Mouse (Mus musculus): ENCODE measurements around the gene Tmem63a. TPM values are rescaled to one million over a fixed set of nuclear protein-coding genes. Genes with fewer than 3 reads are reported as not detected.

Gene Tmem63a
- polyA plus RNA-seq, 1 experiment, result 42.5 TPM

GRCm38 (mm10) chr1:180904039-180904814 is 37.9 kb upstream of the Tmem63a start, which contains the start of gene Pycr2:
Pycr2 (plus strand) TSS chr1:180904293.
- DNase-seq (ENCODE audit: low read depth in 1 of 2, low spot score in 2 of 2), result peak; percentile 80 to 92
- TF ChIP-seq CTCF (IDR thresholded peaks at IDR 0.05; ENCODE audit: extremely low read depth, insufficient read depth, insufficient read length, insufficient replicate concordance) (no peak), POLR2A (IDR thresholded peaks at IDR 0.05; ENCODE audit: low read depth, low read length) (peak; percentile 60)
- Histone ChIP-seq H3K27me3 (ENCODE audit: control insufficient read depth, insufficient read depth, low read length) (no peaks in the 10 kb centered on the region), H3K4me1 (ENCODE audit: control insufficient read depth, insufficient read depth, insufficient read length) (peaks cover 6% of the 10 kb centered on the region; the same call in 1 of the 2 replicates), H3K4me3 (ENCODE audit: extremely low read depth, insufficient read depth, insufficient read length) (peak within 1 kb of the TSS; percentile 87), H3K27ac (ENCODE audit: insufficient read depth, low read length) (peak within 1 kb of the TSS; percentile 74), H3K36me3 (ENCODE audit: control insufficient read depth, insufficient read depth, low read length) (peaks cover 18% of the 10 kb centered on the region)
- WGBS, result under 1% methylated on average over 52 of the region's 52 CpGs

GRCm38 (mm10) chr1:180904815-180905080 is 37.4 kb upstream of the Tmem63a start:
- no peaks in the 10 kb centered on the region for H3K27me3 ChIP-seq (ENCODE audit: control insufficient read depth, insufficient read depth, low read length)
- no peak for DNase-seq (ENCODE audit: low read depth in 1 of 2, low spot score in 2 of 2)
- H3K36me3 ChIP-seq (ENCODE audit: control insufficient read depth, insufficient read depth, low read length), result peaks cover 18% of the 10 kb centered on the region
- H3K27ac ChIP-seq (ENCODE audit: insufficient read depth, low read length), result peak overlapping the region; percentile 44
- peaks cover 6% of the 10 kb centered on the region; the same call in 1 of the 2 replicates for H3K4me1 ChIP-seq (ENCODE audit: control insufficient read depth, insufficient read depth, insufficient read length)
- WGBS, result 1% methylated on average over 5 of the region's 5 CpGs
- peak overlapping the region; percentile 87 for H3K4me3 ChIP-seq (ENCODE audit: extremely low read depth, insufficient read depth, insufficient read length)
- no peak for TF ChIP-seq CTCF (IDR thresholded peaks at IDR 0.05; ENCODE audit: extremely low read depth, insufficient read depth, insufficient read length, insufficient replicate concordance)
- no peak for TF ChIP-seq POLR2A (IDR thresholded peaks at IDR 0.05; ENCODE audit: low read depth, low read length)

- TF ChIP-seq POLR2A (IDR thresholded peaks at IDR 0.05; ENCODE audit: low read depth, low read length) (no peak), CTCF (IDR thresholded peaks at IDR 0.05; ENCODE audit: extremely low read depth, insufficient read depth, insufficient read length, insufficient replicate concordance) (no peak)
- 71% methylated on average over 6 of the region's 6 CpGs for WGBS
- Histone ChIP-seq H3K36me3 (ENCODE audit: control insufficient read depth, insufficient read depth, low read length) (peaks cover 18% of the 10 kb centered on the region), H3K27me3 (ENCODE audit: control insufficient read depth, insufficient read depth, low read length) (no peaks in the 10 kb centered on the region), H3K4me3 (ENCODE audit: extremely low read depth, insufficient read depth, insufficient read length) (no peak overlapping the region), H3K27ac (ENCODE audit: insufficient read depth, low read length) (no peak overlapping the region), H3K4me1 (ENCODE audit: control insufficient read depth, insufficient read depth, insufficient read length) (peaks cover 6% of the 10 kb centered on the region; the same call in 1 of the 2 replicates)
- DNase-seq (ENCODE audit: low read depth in 1 of 2, low spot score in 2 of 2), result no peak
These were observed 36.8 kb upstream of the Tmem63a start for GRCm38 (mm10) chr1:180905307-180905706.

- WGBS, result 95% methylated on average over 17 of the region's 17 CpGs
- Histone ChIP-seq H3K4me1 (ENCODE audit: control insufficient read depth, insufficient read depth, insufficient read length) (peaks cover 6% of the 10 kb centered on the region; the same call in 1 of the 2 replicates), H3K27ac (ENCODE audit: insufficient read depth, low read length) (no peak overlapping the region; the same call in 1 of the 2 replicates), H3K4me3 (ENCODE audit: extremely low read depth, insufficient read depth, insufficient read length) (no peak overlapping the region), H3K27me3 (ENCODE audit: control insufficient read depth, insufficient read depth, low read length) (no peaks in the 10 kb centered on the region), H3K36me3 (ENCODE audit: control insufficient read depth, insufficient read depth, low read length) (peaks cover 18% of the 10 kb centered on the region)
- DNase-seq (ENCODE audit: low read depth in 1 of 2, low spot score in 2 of 2), result no peak
- TF ChIP-seq CTCF (IDR thresholded peaks at IDR 0.05; ENCODE audit: extremely low read depth, insufficient read depth, insufficient read length, insufficient replicate concordance), result no peak
- no peak for TF ChIP-seq POLR2A (IDR thresholded peaks at IDR 0.05; ENCODE audit: low read depth, low read length)
These were observed 36.3 kb upstream of the Tmem63a start for GRCm38 (mm10) chr1:180905876-180906275.

GRCm38 (mm10) chr1:180906461-180907147 is 35.5 kb upstream of the Tmem63a start:
- WGBS, result 88% methylated on average over 24 of the region's 24 CpGs
- Histone ChIP-seq H3K4me3 (ENCODE audit: extremely low read depth, insufficient read depth, insufficient read length) (no peak overlapping the region), H3K27ac (ENCODE audit: insufficient read depth, low read length) (peak overlapping the region; percentile 31; the same call in 1 of the 2 replicates), H3K4me1 (ENCODE audit: control insufficient read depth, insufficient read depth, insufficient read length) (peaks cover 6% of the 10 kb centered on the region; the same call in 1 of the 2 replicates), H3K27me3 (ENCODE audit: control insufficient read depth, insufficient read depth, low read length) (no peaks in the 10 kb centered on the region), H3K36me3 (ENCODE audit: control insufficient read depth, insufficient read depth, low read length) (peaks cover 18% of the 10 kb centered on the region)
- no peak for DNase-seq (ENCODE audit: low read depth in 1 of 2, low spot score in 2 of 2)
- TF ChIP-seq POLR2A (IDR thresholded peaks at IDR 0.05; ENCODE audit: low read depth, low read length), result no peak
- TF ChIP-seq CTCF (IDR thresholded peaks at IDR 0.05; ENCODE audit: extremely low read depth, insufficient read depth, insufficient read length, insufficient replicate concordance), result no peak

GRCm38 (mm10) chr1:180911138-180911537 is 31.0 kb upstream of the Tmem63a start:
- Histone ChIP-seq H3K27ac (ENCODE audit: insufficient read depth, low read length) (no peak overlapping the region), H3K4me1 (ENCODE audit: control insufficient read depth, insufficient read depth, insufficient read length) (peaks cover 11% of the 10 kb centered on the region; the same call in 1 of the 2 replicates), H3K4me3 (ENCODE audit: extremely low read depth, insufficient read depth, insufficient read length) (no peak overlapping the region), H3K36me3 (ENCODE audit: control insufficient read depth, insufficient read depth, low read length) (peaks cover 15% of the 10 kb centered on the region), H3K27me3 (ENCODE audit: control insufficient read depth, insufficient read depth, low read length) (no peaks in the 10 kb centered on the region)
- TF ChIP-seq CTCF (IDR thresholded peaks at IDR 0.05; ENCODE audit: extremely low read depth, insufficient read depth, insufficient read length, insufficient replicate concordance), result no peak
- no peak for TF ChIP-seq POLR2A (IDR thresholded peaks at IDR 0.05; ENCODE audit: low read depth, low read length)
- no peak for DNase-seq (ENCODE audit: low read depth in 1 of 2, low spot score in 2 of 2)
- WGBS, result 70% methylated on average over 8 of the region's 8 CpGs
